Mouse (Mus musculus): ENCODE results near the gene Serpini2. TPM values are rescaled to one million over a fixed set of nuclear protein-coding genes. Genes with fewer than 3 reads are reported as not detected.

The Serpini2 gene
- polyA plus RNA-seq, 1 experiment from 2014 or later = not detected

DNA sequence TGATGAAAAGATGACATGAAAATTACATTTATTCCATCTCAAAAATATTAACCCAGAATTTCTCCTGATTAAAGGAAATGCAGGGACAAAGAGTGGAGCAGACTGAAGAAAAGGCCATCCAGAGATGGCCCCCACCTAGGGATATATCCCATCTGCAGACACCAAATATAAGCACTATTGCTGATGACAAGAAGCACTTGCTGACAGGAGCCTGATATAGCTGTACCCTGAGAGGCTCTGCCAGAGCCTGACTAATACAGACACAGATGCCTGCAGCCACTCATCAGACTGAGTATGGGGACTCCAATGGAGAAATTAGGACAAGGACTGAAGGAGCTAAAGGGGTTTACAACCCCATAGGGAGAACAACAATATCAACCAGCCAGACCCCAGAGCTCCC lies 5.2 kb upstream of the Serpini2 start:
- H3K9me3 ChIP-seq (replicated peaks) = no peaks in the 10 kb centered on the region
- no peak overlapping the region for H3K4me2 ChIP-seq
- no peaks in the 10 kb centered on the region for H3K4me1 ChIP-seq (replicated peaks)
- DNase-seq (no peak), ATAC-seq (ENCODE audit: low read depth) (no peak)
- no peak overlapping the region for H3K9ac ChIP-seq
- no peak overlapping the region for H3K4me3 ChIP-seq (replicated peaks)
- H3K27ac ChIP-seq = no peak overlapping the region
- H3K27me3 ChIP-seq = no peaks in the 10 kb centered on the region
- H3K36me3 ChIP-seq = no peaks in the 10 kb centered on the region

DNA sequence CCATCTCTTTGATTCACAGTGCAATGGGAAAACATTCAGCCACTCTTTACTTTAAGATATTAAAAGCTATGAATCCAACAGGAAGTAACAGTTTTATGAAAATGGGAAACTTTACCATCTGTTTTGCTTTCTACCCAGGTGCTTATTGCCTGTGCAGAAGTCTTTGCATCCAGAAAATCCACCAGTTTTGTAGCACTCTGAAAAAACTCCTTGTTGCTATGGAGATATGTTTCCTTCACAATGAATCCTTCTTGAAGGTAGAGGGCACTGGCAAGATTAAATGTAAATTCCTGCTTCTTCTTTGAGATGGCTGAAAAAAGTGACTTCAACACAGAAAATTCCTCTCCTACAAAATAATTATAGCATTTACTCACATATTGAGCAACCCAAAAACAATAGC lies 10.5 kb downstream of the Serpini2 start:
- no peaks in the 10 kb centered on the region for H3K36me3 ChIP-seq
- no peaks in the 10 kb centered on the region for H3K9me3 ChIP-seq (replicated peaks)
- no peak for DNase-seq
- ATAC-seq (ENCODE audit: low read depth) = no peak
- H3K27me3 ChIP-seq = no peaks in the 10 kb centered on the region
- H3K4me1 ChIP-seq (replicated peaks) = no peaks in the 10 kb centered on the region
- no peak overlapping the region for H3K4me2 ChIP-seq
- H3K4me3 ChIP-seq (replicated peaks) = no peak overlapping the region
- no peak overlapping the region for H3K27ac ChIP-seq
- H3K9ac ChIP-seq = no peak overlapping the region

DNA sequence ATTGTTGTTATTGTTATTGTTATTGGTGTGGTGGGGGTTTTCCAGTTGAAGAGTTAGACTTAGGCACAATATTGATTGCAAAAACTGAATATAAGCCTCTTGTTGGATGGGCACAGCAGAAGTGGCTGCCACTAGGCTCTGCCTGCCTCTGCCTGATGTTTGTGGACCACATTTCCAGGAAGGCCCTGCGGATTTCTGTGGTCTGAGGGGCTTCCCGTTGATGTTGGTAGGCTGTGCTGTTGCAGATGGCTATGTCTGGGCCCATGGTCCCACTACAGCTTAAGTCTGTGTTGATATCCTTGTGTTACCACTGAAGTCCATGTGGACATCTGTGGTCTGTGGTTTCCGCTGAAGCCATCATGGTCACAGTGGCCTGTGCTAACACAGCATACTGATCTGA lies 50.2 kb downstream of the Serpini2 start:
- Histone ChIP-seq H3K4me2 (no peak overlapping the region), H3K9me3 (replicated peaks) (no peaks in the 10 kb centered on the region), H3K27me3 (no peaks in the 10 kb centered on the region), H3K4me3 (replicated peaks) (no peak overlapping the region), H3K36me3 (no peaks in the 10 kb centered on the region), H3K27ac (no peak overlapping the region), H3K9ac (no peak overlapping the region), H3K4me1 (replicated peaks) (no peaks in the 10 kb centered on the region)
- no peak for ATAC-seq (ENCODE audit: low read depth)
- WGBS (ENCODE audit: insufficient replicate concordance) = 39% methylated on average over 3 of the region's 3 CpGs
- DNase-seq = no peak

DNA sequence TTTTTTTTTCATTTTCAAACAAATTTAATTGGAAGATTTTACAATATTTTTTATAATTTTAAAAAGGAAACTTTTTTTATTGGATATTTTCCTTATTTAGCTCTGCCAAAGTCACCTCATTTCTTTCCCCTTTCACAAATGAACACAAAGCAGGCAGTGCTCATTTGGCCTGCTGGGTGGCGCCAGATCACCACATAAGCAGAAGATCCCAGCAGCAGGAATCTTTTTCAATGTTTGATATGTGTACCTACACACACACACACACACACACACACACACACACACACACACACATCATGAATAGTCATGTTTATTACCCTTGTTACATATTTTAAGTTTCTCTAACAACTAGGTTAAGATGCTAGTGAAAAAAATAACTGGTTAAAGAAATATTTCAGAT lies 50.7 kb downstream of the Serpini2 start:
- no peak overlapping the region for H3K4me3 ChIP-seq (replicated peaks)
- 0% methylated on average over 1 of the region's 1 CpGs for WGBS (ENCODE audit: insufficient replicate concordance)
- no peaks in the 10 kb centered on the region for H3K27me3 ChIP-seq
- no peak overlapping the region for H3K9ac ChIP-seq
- H3K4me2 ChIP-seq = no peak overlapping the region
- H3K9me3 ChIP-seq (replicated peaks) = no peaks in the 10 kb centered on the region
- H3K4me1 ChIP-seq (replicated peaks) = no peaks in the 10 kb centered on the region
- DNase-seq = no peak
- H3K27ac ChIP-seq = no peak overlapping the region
- no peaks in the 10 kb centered on the region for H3K36me3 ChIP-seq
- ATAC-seq (ENCODE audit: low read depth) = no peak

DNA sequence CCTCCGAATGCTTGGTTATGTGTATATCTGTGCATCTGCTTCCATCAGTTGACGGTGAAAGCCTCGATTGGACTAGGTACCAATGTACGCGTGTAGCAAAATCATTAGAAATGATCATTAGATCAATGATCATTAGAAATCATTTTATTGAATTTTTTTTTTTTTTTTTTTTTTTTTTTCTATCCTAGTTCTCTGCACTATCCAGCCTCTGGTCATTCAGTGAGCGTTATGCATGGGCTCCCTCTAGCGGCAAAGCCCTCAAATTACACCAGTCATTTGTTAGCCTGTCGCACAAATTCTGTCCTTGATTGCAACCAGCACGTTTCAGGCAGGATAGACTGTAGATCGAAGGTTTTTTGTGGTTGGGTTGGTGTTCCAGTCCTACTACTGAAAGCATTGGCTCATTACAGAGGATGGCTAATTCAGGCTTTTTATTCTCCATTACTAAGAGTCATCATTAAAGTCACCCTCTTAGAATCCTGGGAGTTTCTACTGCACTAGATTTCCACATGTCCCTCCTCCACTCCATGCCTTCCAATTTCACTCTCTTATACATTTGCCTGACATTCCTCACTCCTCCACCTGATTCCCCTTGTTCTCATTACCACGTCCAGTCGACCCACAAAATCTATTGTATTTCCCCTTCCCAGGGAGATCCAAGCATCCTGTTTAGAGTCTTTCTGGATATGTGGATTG lies 66.9 kb downstream of the Serpini2 start:
- Histone ChIP-seq H3K36me3 (no peaks in the 10 kb centered on the region), H3K4me3 (replicated peaks) (no peak overlapping the region), H3K9me3 (replicated peaks) (no peaks in the 10 kb centered on the region), H3K4me2 (no peak overlapping the region), H3K9ac (no peak overlapping the region), H3K27ac (no peak overlapping the region), H3K27me3 (no peaks in the 10 kb centered on the region), H3K4me1 (replicated peaks) (no peaks in the 10 kb centered on the region)
- WGBS (ENCODE audit: insufficient replicate concordance) = 28% methylated on average over 12 of the region's 12 CpGs
- ATAC-seq (ENCODE audit: low read depth) = no peak
- peak; percentile 3 for DNase-seq

Other genes with a start within 250 kb of the Serpini2 start
- gene Zbbx, start 105.0 kb downstream of the Serpini2 start, polyA plus RNA-seq (2015; fragmentation: Nextera tagmentation; extraction: Ambion mirVana) = not detected in 2 replicates
- not detected in 2 replicates for gene Wdr49, start 212.1 kb upstream of the Serpini2 start, polyA plus RNA-seq (2015; fragmentation: Nextera tagmentation; extraction: Ambion mirVana)